Mouse (Mus musculus) heart, postnatal 0 days (tissue): ENCODE results near the gene Ube2l6.

Experiments used
- CTCF ChIP-seq: IDR thresholded peaks from 2 replicates; pipeline ENCODE4 v1.5.1; 2016; ENCODE audit warnings: antibody characterized with exemption, control low read depth, low read depth
- EP300 ChIP-seq: IDR thresholded peaks from 2 replicates; pipeline ENCODE4 v1.6.1; 2016; ENCODE audit warnings: antibody characterized with exemption, low read depth

- TF ChIP-seq EP300 (0 out of 2 replicates have a peak, but pooled peaks have one; percentile 40), CTCF (no peak)
Observed at GRCm38 (mm10) chr2:84783840-84784566, 14.6 kb upstream of the Ube2l6 start.
